Mouse (Mus musculus) heart, embryonic 15.5 days (tissue): Measurements from ENCODE around the gene Tldc1. TPM values are rescaled to one million over a fixed set of nuclear protein-coding genes. Genes with fewer than 3 reads are reported as not detected.
A peak's percentile ranks its signal among the peaks of the same experiment; 100 is the strongest.

Experiments used
- ATAC-seq: fragments of 200-750 bp; cut with Nextera tagmentation; replicated peaks from 2 replicates; pipeline ENCODE4 v1.8.0; 2017; ENCODE audit warnings: low read depth, moderate TSS enrichment; ENCODE audit not compliant: insufficient number of reproducible peaks, insufficient read depth, low FRiP score
- H3K27ac ChIP-seq: fragments of 300-500 bp; sonication (generic); 2 replicates; pipeline ENCODE4 v1.5.1; 2015; ENCODE audit warnings: mild to moderate bottlenecking, inconsistent platforms
- H3K27me3 ChIP-seq: fragments of 300-500 bp; sonication (generic); 2 replicates; pipeline ENCODE4 v1.6.1; 2015; ENCODE audit warnings: inconsistent platforms
- H3K36me3 ChIP-seq: fragments of 300-500 bp; sonication (generic); 2 replicates; pipeline ENCODE4 v1.6.1; 2015; ENCODE audit warnings: mild to moderate bottlenecking, inconsistent platforms
- H3K4me1 ChIP-seq: fragments of 300-500 bp; sonication (generic); replicated peaks from 2 replicates; pipeline ENCODE4 v1.6.1; 2015; ENCODE audit warnings: inconsistent platforms
- H3K4me2 ChIP-seq: fragments of 300-500 bp; sonication (generic); 2 replicates; pipeline ENCODE4 v1.6.1; 2015; ENCODE audit warnings: inconsistent platforms, mild to moderate bottlenecking, moderate library complexity
- H3K4me3 ChIP-seq: fragments of 300-500 bp; sonication (generic); 2 replicates; pipeline ENCODE4 v1.5.1; 2015; ENCODE audit warnings: mild to moderate bottlenecking, inconsistent platforms
- H3K9ac ChIP-seq: fragments of 300-500 bp; sonication (generic); 2 replicates; pipeline ENCODE4 v1.6.1; 2015; ENCODE audit warnings: mild to moderate bottlenecking, inconsistent platforms
- H3K9me3 ChIP-seq: fragments of 300-500 bp; sonication (generic); replicated peaks from 2 replicates; pipeline ENCODE4 v1.6.1; 2016; ENCODE audit warnings: inconsistent platforms
- WGBS: fragments of 180-500 bp; shearing (Covaris S2); methylation state at CpG from one replicate; pipeline ENCODE4 v1.1.7; 2015; ENCODE audit warnings: mixed read lengths; 5-methylcytosine and 5-hydroxymethylcytosine counted together
- polyA plus RNA-seq: library from polyadenylated mRNA; unstranded; fragments of >200 nt; fragmentation: Nextera tagmentation; extraction: Ambion mirVana; gene quantifications from 2 replicates; pipeline ENCODE4 v1.2.1, GENCODE M21; 2015

Tldc1 gene
- polyA plus RNA-seq, 1 experiment from 2014 or later, result 10.9 TPM

- H3K4me2 ChIP-seq, result no peak overlapping the region
- H3K9me3 ChIP-seq, result no peaks in the 10 kb centered on the region
- H3K4me1 ChIP-seq, result peaks cover 5% of the 10 kb centered on the region; the same call in 1 of the 2 replicates
- peak overlapping the region; percentile 4; the same call in 1 of the 2 replicates for H3K27ac ChIP-seq
- H3K36me3 ChIP-seq, result no peaks in the 10 kb centered on the region
- H3K4me3 ChIP-seq, result no peak overlapping the region
- H3K27me3 ChIP-seq, result no peaks in the 10 kb centered on the region
- ATAC-seq, result no peak
- 40% methylated on average over 9 of the region's 9 CpGs for whole genome bisulfite sequencing
- H3K9ac ChIP-seq, result no peak overlapping the region
Measured at GRCm38 (mm10) chr8:119784141-119784574, 5.9 kb upstream of the Tldc1 start.

- H3K9me3 ChIP-seq, result no peaks in the 10 kb centered on the region
- H3K36me3 ChIP-seq, result no peaks in the 10 kb centered on the region
- no peak overlapping the region for H3K9ac ChIP-seq
- WGBS, result 73% methylated on average over 6 of the region's 6 CpGs
- ATAC-seq, result no peak
- H3K4me2 ChIP-seq, result no peak overlapping the region
- peaks cover 10% of the 10 kb centered on the region for H3K4me1 ChIP-seq
- no peak overlapping the region for H3K27ac ChIP-seq
- no peaks in the 10 kb centered on the region for H3K27me3 ChIP-seq
- no peak overlapping the region for H3K4me3 ChIP-seq
Measured at GRCm38 (mm10) chr8:119783579-119783978, 5.4 kb upstream of the Tldc1 start.

GRCm38 (mm10) chr8:119782715-119783114 lies 4.5 kb upstream of the Tldc1 start:
- Histone ChIP-seq H3K4me3 (no peak overlapping the region), H3K9ac (no peak overlapping the region), H3K9me3 (no peaks in the 10 kb centered on the region), H3K27me3 (no peaks in the 10 kb centered on the region), H3K4me2 (no peak overlapping the region), H3K4me1 (peaks cover 14% of the 10 kb centered on the region), H3K36me3 (no peaks in the 10 kb centered on the region), H3K27ac (no peak overlapping the region)
- WGBS, result 6% methylated on average over 5 of the region's 5 CpGs
- ATAC-seq, result no peak

- no peaks in the 10 kb centered on the region for H3K36me3 ChIP-seq
- H3K9me3 ChIP-seq, result no peaks in the 10 kb centered on the region
- no peaks in the 10 kb centered on the region for H3K27me3 ChIP-seq
- no peak overlapping the region for H3K4me3 ChIP-seq
- H3K4me2 ChIP-seq, result no peak overlapping the region
- H3K9ac ChIP-seq, result no peak overlapping the region
- no peak overlapping the region for H3K27ac ChIP-seq
- H3K4me1 ChIP-seq, result peaks cover 24% of the 10 kb centered on the region
- ATAC-seq, result no peak
- 58% methylated on average over 4 of the region's 4 CpGs for WGBS
Measured at GRCm38 (mm10) chr8:119781086-119781840, 3.0 kb upstream of the Tldc1 start.

- H3K27me3 ChIP-seq, result no peaks in the 10 kb centered on the region
- H3K4me1 ChIP-seq, result peaks cover 24% of the 10 kb centered on the region
- H3K4me2 ChIP-seq, result no peak overlapping the region
- H3K4me3 ChIP-seq, result no peak overlapping the region
- no peak overlapping the region for H3K27ac ChIP-seq
- no peaks in the 10 kb centered on the region for H3K9me3 ChIP-seq
- H3K36me3 ChIP-seq, result no peaks in the 10 kb centered on the region
- WGBS, result 74% methylated on average over 9 of the region's 9 CpGs
- H3K9ac ChIP-seq, result no peak overlapping the region
- ATAC-seq, result no peak
Measured at GRCm38 (mm10) chr8:119780402-119781049, 2.3 kb upstream of the Tldc1 start.

GRCm38 (mm10) chr8:119779013-119779737 lies 959 bp upstream of the Tldc1 start:
- Histone ChIP-seq H3K4me1 (peaks cover 21% of the 10 kb centered on the region), H3K9me3 (no peaks in the 10 kb centered on the region), H3K27ac (peak overlapping the region; percentile 73), H3K4me3 (0 out of 2 replicates have a peak overlapping the region, but pooled peaks have one; percentile 68), H3K27me3 (no peaks in the 10 kb centered on the region), H3K4me2 (peak overlapping the region; percentile 84), H3K9ac (no peak overlapping the region), H3K36me3 (no peaks in the 10 kb centered on the region)
- no peak for ATAC-seq
- WGBS, result 25% methylated on average over 14 of the region's 14 CpGs

GRCm38 (mm10) chr8:119777765-119778164 lies 451 bp downstream of the Tldc1 start:
- Histone ChIP-seq H3K4me3 (peak overlapping the region; percentile 68), H3K4me2 (peak overlapping the region; percentile 84), H3K36me3 (peaks cover 4% of the 10 kb centered on the region; the same call in 1 of the 2 replicates), H3K4me1 (peaks cover 21% of the 10 kb centered on the region), H3K27ac (peak overlapping the region; percentile 74), H3K9me3 (no peaks in the 10 kb centered on the region), H3K27me3 (no peaks in the 10 kb centered on the region), H3K9ac (peak overlapping the region; percentile 68)
- WGBS, result 18% methylated on average over 7 of the region's 7 CpGs
- no peak for ATAC-seq

GRCm38 (mm10) chr8:119776668-119777245 lies 1.5 kb downstream of the Tldc1 start:
- H3K4me3 ChIP-seq, result no peak overlapping the region
- H3K27me3 ChIP-seq, result no peaks in the 10 kb centered on the region
- WGBS, result 69% methylated on average over 7 of the region's 7 CpGs
- H3K9me3 ChIP-seq, result no peaks in the 10 kb centered on the region
- ATAC-seq, result no peak
- peaks cover 21% of the 10 kb centered on the region for H3K4me1 ChIP-seq
- 0 out of 2 replicates have a peak overlapping the region, but pooled peaks have one; percentile 17 for H3K9ac ChIP-seq
- H3K36me3 ChIP-seq, result peaks cover 11% of the 10 kb centered on the region
- H3K4me2 ChIP-seq, result no peak overlapping the region
- H3K27ac ChIP-seq, result no peak overlapping the region

- no peaks in the 10 kb centered on the region for H3K27me3 ChIP-seq
- H3K9ac ChIP-seq, result no peak overlapping the region
- WGBS, result 72% methylated on average over 22 of the region's 22 CpGs
- H3K9me3 ChIP-seq, result no peaks in the 10 kb centered on the region
- H3K4me3 ChIP-seq, result no peak overlapping the region
- no peaks in the 10 kb centered on the region for H3K4me1 ChIP-seq
- no peak overlapping the region for H3K4me2 ChIP-seq
- peaks cover 26% of the 10 kb centered on the region for H3K36me3 ChIP-seq
- H3K27ac ChIP-seq, result no peak overlapping the region
- ATAC-seq, result no peak
Measured at GRCm38 (mm10) chr8:119765761-119766444, 12.3 kb downstream of the Tldc1 start.

- no peaks in the 10 kb centered on the region for H3K9me3 ChIP-seq
- no peak overlapping the region for H3K27ac ChIP-seq
- peaks cover 25% of the 10 kb centered on the region for H3K36me3 ChIP-seq
- H3K4me3 ChIP-seq, result no peak overlapping the region
- ATAC-seq, result no peak
- no peaks in the 10 kb centered on the region for H3K4me1 ChIP-seq
- no peaks in the 10 kb centered on the region for H3K27me3 ChIP-seq
- H3K9ac ChIP-seq, result no peak overlapping the region
- 87% methylated on average over 10 of the region's 10 CpGs for WGBS
- H3K4me2 ChIP-seq, result no peak overlapping the region
Measured at GRCm38 (mm10) chr8:119765311-119765710, 12.9 kb downstream of the Tldc1 start.
